Mouse (Mus musculus) G1E (cell line): ENCODE results near the gene Gpa33.

Source experiments
- CTCF ChIP-seq: IDR thresholded peaks from 2 replicates; pipeline ENCODE4 v1.5.1; 2012; ENCODE audit warnings: low read depth, low read length, inconsistent platforms, mixed read lengths
- GATA1 ChIP-seq: IDR thresholded peaks from 2 replicates; pipeline ENCODE4 v1.6.1; 2012; ENCODE audit warnings: borderline replicate concordance, low read length, inconsistent platforms, mixed read lengths

- TF ChIP-seq GATA1 (no peak), CTCF (no peak)
Measured at GRCm38 (mm10) chr1:166122114-166122513, 7.9 kb upstream of the Gpa33 start.
